In the genomic region with DNA sequence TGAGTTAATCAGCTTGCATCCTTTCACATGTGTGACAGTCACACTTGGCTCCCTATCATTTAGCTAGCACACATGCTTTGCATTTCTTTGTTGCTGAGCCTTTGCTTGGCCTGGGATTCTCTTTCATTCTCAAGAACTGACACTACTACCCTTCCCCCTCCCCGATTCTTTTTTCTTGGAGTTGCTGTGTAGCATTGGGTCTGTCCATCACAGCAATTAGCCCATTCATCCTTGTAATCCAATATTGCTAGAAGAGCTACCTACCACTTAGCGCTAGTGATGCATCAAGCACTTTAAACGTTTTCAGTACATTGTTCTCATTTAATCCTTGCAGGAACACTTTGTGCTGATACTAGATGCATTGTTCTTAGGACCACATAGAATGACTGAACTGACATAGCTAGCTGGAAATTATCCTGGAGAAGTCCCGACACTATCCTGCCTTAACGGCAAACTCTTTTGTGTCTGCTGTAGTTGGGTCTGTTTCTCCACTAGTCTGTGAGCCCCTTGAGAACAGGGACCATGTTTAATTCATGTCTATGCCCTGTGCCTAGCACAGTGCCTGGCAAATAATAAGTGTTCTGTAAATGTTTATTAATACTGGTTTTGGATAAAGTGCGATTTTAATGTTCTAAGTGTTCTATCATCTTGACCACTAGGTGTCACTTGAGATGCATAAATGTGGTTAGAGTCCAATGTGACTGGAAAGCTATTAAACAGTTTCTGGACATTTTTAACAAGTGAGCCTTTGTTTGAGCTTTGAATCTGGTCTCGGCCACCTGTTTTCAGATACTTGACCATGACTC, we compare ENCODE assay signal across 9 mouse cellular contexts. TPM values are rescaled to one million over a fixed set of nuclear protein-coding genes. Genes with fewer than 3 reads are reported as not detected.
DNase-seq lines count a peak whose midpoint lies in the region; ATAC-seq and TF ChIP-seq lines count a peak whose summit lies in the region.
"Had no signal": no experiment of that assay in that cellular context is flagged by ENCODE, and none has a peak within 500 bp of the region (broad histone marks: within the 10 kb centered on the region; RNA-seq: fewer than 3 reads in every experiment).

No protein-coding gene starts in this region.

- H3K4me2 ChIP-seq in liver, embryonic 14.5 days (ENCODE audit: low read depth) = no peak overlapping the region
- no peak overlapping the region for H3K4me2 ChIP-seq in liver, embryonic 12.5 days

- no peaks in the 10 kb centered on the region for H3K9me3 ChIP-seq in liver, embryonic 14.5 days (ENCODE audit: control insufficient read depth, low read length)
- no peaks in the 10 kb centered on the region for H3K9me3 ChIP-seq in liver, embryonic 12.5 days (replicated peaks)

- TF ChIP-seq CTCF in liver, embryonic 14.5 days (IDR thresholded peaks at IDR 0.05; ENCODE audit: low read depth) = peak; percentile 39; the same call in 1 of the 2 replicates

- H3K4me1 ChIP-seq in liver, embryonic 14.5 days (replicated peaks; ENCODE audit: control insufficient read depth in 2 of 2, insufficient read depth in 2 of 2, low read length in 1 of 2) = no peaks in the 10 kb centered on the region
- H3K4me1 ChIP-seq in liver, embryonic 12.5 days = no peaks in the 10 kb centered on the region

- DNase-seq in cerebellum, adult 9-10 months = peak; percentile 57
- no peak for DNase-seq in cerebellum, postnatal 4 days (ENCODE audit: low spot score in 2 of 2)
- peak in 1 of 3 experiments; percentile 0 for DNase-seq in liver, embryonic 14.5 days (ENCODE audit: low read depth in 3 of 3, low spot score in 3 of 3)
- DNase-seq in embryo, embryonic 9.5 days (ENCODE audit: extremely low spot score) = peak; percentile 14
- peak; percentile 73 for DNase-seq in retina, embryonic 14.5 days (ENCODE audit: low spot score)
- no peak for DNase-seq in cerebellum, postnatal 25 days
- DNase-seq in right cerebral cortex, postnatal 4 days = no peak
- DNase-seq: liver had no signal

- TF ChIP-seq EP300 in liver, embryonic 14.5 days (IDR thresholded peaks at IDR 0.05; ENCODE audit: low read depth) = no peak

- no peak overlapping the region for H3K27ac ChIP-seq in liver, embryonic 14.5 days
- no peak overlapping the region for H3K27ac ChIP-seq in liver, embryonic 12.5 days

- no peaks in the 10 kb centered on the region for H3K36me3 ChIP-seq in liver, embryonic 14.5 days (replicated peaks; ENCODE audit: control insufficient read depth, insufficient read depth, low read depth)
- no peaks in the 10 kb centered on the region for H3K36me3 ChIP-seq in liver, embryonic 12.5 days

- H3K9ac ChIP-seq in liver, embryonic 14.5 days (replicated peaks) = no peak overlapping the region
- no peak overlapping the region for H3K9ac ChIP-seq in liver, embryonic 12.5 days

- H3K4me3 ChIP-seq in liver, embryonic 14.5 days (ENCODE audit: insufficient read depth in 1 of 2, low read depth in 2 of 2, low read length in 2 of 2) = no peak overlapping the region
- no peak overlapping the region for H3K4me3 ChIP-seq in liver, embryonic 12.5 days

- ATAC-seq in liver, embryonic 14.5 days (ENCODE audit: insufficient read depth) = no peak
- ATAC-seq in liver, embryonic 12.5 days = no peak

- no peaks in the 10 kb centered on the region for H3K27me3 ChIP-seq in liver, embryonic 14.5 days (ENCODE audit: control insufficient read depth, insufficient read depth, low read length)
- no peaks in the 10 kb centered on the region for H3K27me3 ChIP-seq in liver, embryonic 12.5 days (replicated peaks)

- WGBS in liver, embryonic 14.5 days (ENCODE audit: insufficient replicate concordance) = 61% methylated on average over 7 of the region's 7 CpGs
- 62% methylated on average over 7 of the region's 7 CpGs for WGBS in liver, embryonic 12.5 days (ENCODE audit: insufficient replicate concordance)

RNA-seq across cellular contexts. Expression of gene Slc9a6, which starts 40.2 kb away (rescaled TPM):
- 2.8 and 3.4 TPM in 2 replicates for polyA plus RNA-seq in liver, embryonic 14.5 days (2012; rRNA removed)
- polyA plus RNA-seq in liver, embryonic 14.5 days (2014; fragmentation: Nextera tagmentation; extraction: Ambion mirVana) = 2.5 and 4.0 TPM in 2 replicates
- 6.0 and 6.4 TPM in 2 replicates for polyA plus RNA-seq in liver, embryonic 12.5 days (2016; fragmentation: Nextera tagmentation; extraction: Ambion mirVana)

RNA-seq across cellular contexts. Expression of gene Mmgt1, which starts 51.9 kb away (rescaled TPM):
- polyA plus RNA-seq in liver, embryonic 14.5 days (2012; rRNA removed) = 3.7 and 5.1 TPM in 2 replicates
- 8.5 and 8.7 TPM in 2 replicates for polyA plus RNA-seq in liver, embryonic 14.5 days (2014; fragmentation: Nextera tagmentation; extraction: Ambion mirVana)
- polyA plus RNA-seq in liver, embryonic 12.5 days (2016; fragmentation: Nextera tagmentation; extraction: Ambion mirVana) = 14.1 and 14.6 TPM in 2 replicates

Comparison
In these comparisons a context has a peak if more than half of its experiments do, and no peak if none do; other contexts are left out.
1. DNase-seq: peak in cerebellum, adult 9-10 months (single experiment), embryo, embryonic 9.5 days (single experiment) and retina, embryonic 14.5 days (single experiment); none in cerebellum, postnatal 4 days (0 of 2), cerebellum, postnatal 25 days (0 of 2) and right cerebral cortex, postnatal 4 days (single experiment).